Mouse (Mus musculus) spleen, postnatal 36 days (tissue): ENCODE results near the gene Nova1.

ENCODE experiments used
- DNase-seq, 2 experiments: peaks; one replicate each; pipeline ENCODE4 v3.0.0; 2022; ENCODE audit warnings: low spot score in 2 of 2, mixed read lengths in 1 of 2

The Nova1 gene

DNA sequence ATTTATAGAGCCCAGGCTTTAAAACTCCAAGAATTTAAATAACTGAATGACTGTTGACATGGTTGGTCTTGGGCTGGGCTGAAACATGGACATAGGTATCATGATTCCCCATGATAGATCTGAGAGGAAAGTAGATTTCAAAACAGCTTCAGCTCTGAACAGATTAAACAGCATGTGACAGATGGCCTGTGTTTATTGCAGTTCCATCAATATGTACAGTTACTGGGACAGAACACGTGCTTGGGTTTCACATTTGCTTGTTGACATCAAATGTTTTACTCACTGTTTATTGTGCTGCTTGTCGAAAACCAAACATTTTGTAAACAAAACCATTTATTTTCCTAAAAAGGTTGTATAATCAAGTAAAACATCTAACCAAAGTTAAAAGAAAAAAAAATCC lies 142.4 kb downstream of the Nova1 start:
- DNase-seq = no peak

DNA sequence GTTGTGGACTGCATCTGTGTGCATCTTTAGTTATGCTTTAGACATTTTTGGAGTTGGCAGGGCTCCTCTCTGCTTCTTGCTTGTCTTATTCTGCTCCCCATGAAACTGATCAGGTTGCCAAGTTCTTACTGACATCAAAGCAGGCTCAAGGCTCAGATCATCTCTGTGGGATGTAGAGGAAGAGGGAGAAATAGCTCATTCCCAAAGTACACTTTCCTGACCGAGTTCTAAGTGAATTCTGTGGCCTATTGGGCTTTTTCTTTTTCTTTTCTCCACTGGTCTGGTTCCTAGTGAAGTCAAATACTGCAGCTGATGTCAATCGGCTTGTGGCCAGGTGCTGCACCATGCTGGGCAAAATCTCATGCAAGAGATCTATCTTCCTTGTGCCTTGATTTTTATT lies 152.0 kb downstream of the Nova1 start:
- DNase-seq = no peak

DNA sequence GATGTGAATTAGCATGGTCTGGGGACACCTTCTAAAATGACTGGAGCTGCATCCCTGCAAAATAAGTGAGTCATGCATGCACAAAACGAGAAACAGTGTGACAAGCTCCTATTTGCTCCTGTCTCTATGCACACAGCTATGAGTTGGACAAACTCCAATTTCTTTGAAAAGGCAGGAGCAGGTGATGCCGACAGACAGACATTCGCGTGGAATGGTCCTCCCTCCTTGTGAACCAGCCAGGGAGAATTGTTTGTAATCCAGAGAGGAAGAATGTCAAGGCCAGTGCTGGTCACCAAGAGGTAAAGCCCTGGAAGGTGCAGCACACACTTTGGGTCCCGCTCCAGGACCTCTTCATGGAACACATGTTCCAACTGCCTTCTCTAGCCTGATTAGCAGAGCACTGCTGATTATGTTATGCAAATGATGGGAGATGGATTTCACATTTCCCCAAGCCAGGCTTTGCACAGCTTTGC lies 172.6 kb downstream of the Nova1 start:
- no peak for DNase-seq

DNA sequence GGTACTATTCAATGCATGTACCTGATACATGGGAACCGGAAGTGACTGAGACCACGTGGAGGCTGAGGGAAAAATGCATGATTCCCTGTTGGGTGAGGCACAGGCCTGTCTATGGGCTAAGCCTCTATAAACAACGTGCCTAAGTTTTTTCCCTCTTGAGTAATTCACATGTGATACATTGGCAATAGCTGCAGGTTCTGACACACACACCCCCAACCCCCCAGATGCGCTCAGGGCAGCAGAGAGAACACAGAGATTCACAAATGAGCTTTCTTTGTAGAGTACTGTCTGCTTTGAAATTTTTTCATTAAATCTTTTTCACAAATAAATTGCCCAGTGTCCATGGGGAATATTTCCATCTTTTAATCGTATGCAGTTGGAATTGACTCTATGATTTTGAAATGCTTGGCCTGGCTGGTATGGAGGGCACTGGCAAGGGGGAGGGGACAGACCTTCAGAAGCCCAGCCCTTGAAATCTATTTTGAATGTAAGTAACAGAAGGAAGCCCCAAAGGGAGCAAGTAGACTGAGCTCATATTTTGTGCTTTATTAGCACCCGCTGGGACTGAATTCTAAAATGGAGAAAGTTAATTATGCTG lies 173.3 kb downstream of the Nova1 start:
- no peak for DNase-seq
